Mouse (Mus musculus) myocyte (in vitro differentiated cells): ENCODE measurements around the gene Usp54. TPM values are rescaled to one million over a fixed set of nuclear protein-coding genes. Genes with fewer than 3 reads are reported as not detected.

Experiments
- H3K27me3 ChIP-seq: one replicate; pipeline ENCODE4 v1.6.1; 2011; ENCODE audit not compliant: control insufficient read depth, insufficient read depth, insufficient read length
- H3K36me3 ChIP-seq: one replicate; pipeline ENCODE4 v1.6.1; 2011; ENCODE audit not compliant: control insufficient read depth, insufficient read depth
- H3K4me2 ChIP-seq: one replicate; pipeline ENCODE4 v1.6.1; 2011; ENCODE audit warnings: low read depth, control low read depth
- H3K4me3 ChIP-seq: one replicate; pipeline ENCODE4 v1.5.1; 2011; ENCODE audit warnings: mild to moderate bottlenecking, control low read depth, moderate library complexity
- H3K79me2 ChIP-seq: one replicate; pipeline ENCODE4 v1.6.1; 2011; ENCODE audit not compliant: control insufficient read depth, insufficient read depth
- H3ac ChIP-seq: one replicate; pipeline ENCODE4 v1.6.1; 2011; ENCODE audit not compliant: control insufficient read depth, insufficient read length
- CEBPB ChIP-seq: IDR thresholded peaks from 2 replicates; pipeline ENCODE4 v1.6.1; 2011; ENCODE audit warnings: mild to moderate bottlenecking, moderate library complexity; ENCODE audit not compliant: poor library complexity, insufficient read depth, severe bottlenecking
- E2F4 ChIP-seq: IDR thresholded peaks from one replicate; pipeline ENCODE4 v1.6.1; 2011; ENCODE audit warnings: mild to moderate bottlenecking, control low read depth, moderate library complexity; ENCODE audit not compliant: insufficient read depth
- MAX ChIP-seq: IDR thresholded peaks from one replicate; pipeline ENCODE4 v1.6.1; 2011; ENCODE audit warnings: low read depth, mild to moderate bottlenecking, control low read depth
- MYOD1 ChIP-seq, 3 experiments: IDR thresholded peaks; one replicate each; pipeline ENCODE4 v1.6.1; 2011; ENCODE audit warnings: control low read depth in 2 of 3, low read depth in 2 of 3, mild to moderate bottlenecking in 2 of 3, moderate library complexity in 1 of 3; ENCODE audit not compliant: insufficient read length in 2 of 3, control insufficient read depth in 1 of 3
- MYOG ChIP-seq, 3 experiments: IDR thresholded peaks; one replicate each; pipeline ENCODE4 v1.6.1; 2011; ENCODE audit warnings: control low read depth in 2 of 3, low read depth in 2 of 3, mild to moderate bottlenecking in 2 of 3; ENCODE audit not compliant: insufficient read length in 2 of 3, control insufficient read depth in 1 of 3, insufficient read depth in 1 of 3
- POLR2A ChIP-seq: IDR thresholded peaks from one replicate; pipeline ENCODE4 v1.6.1; 2011; ENCODE audit warnings: low read depth, mild to moderate bottlenecking, control low read depth, moderate library complexity; ENCODE audit not compliant: insufficient read length
- POLR2AphosphoS2 ChIP-seq: IDR thresholded peaks from one replicate; pipeline ENCODE4 v1.6.1; 2011; ENCODE audit warnings: low read depth, control low read depth; ENCODE audit not compliant: insufficient read length
- REST ChIP-seq: IDR thresholded peaks from one replicate; pipeline ENCODE4 v1.6.1; 2011; ENCODE audit warnings: mild to moderate bottlenecking, control low read depth, moderate library complexity; ENCODE audit not compliant: insufficient read depth, insufficient read length
- SRF ChIP-seq: IDR thresholded peaks from one replicate; pipeline ENCODE4 v1.6.1; 2011; ENCODE audit warnings: low read depth; ENCODE audit not compliant: control insufficient read depth, insufficient read length
- TCF12 ChIP-seq: IDR thresholded peaks from one replicate; pipeline ENCODE4 v1.6.1; 2011; ENCODE audit warnings: mild to moderate bottlenecking, control low read depth; ENCODE audit not compliant: poor library complexity, insufficient read depth, severe bottlenecking
- TCF3 ChIP-seq: IDR thresholded peaks from one replicate; pipeline ENCODE4 v1.6.1; 2011; ENCODE audit warnings: low read depth, control low read depth; ENCODE audit not compliant: insufficient read length
- USF1 ChIP-seq: IDR thresholded peaks from one replicate; pipeline ENCODE4 v1.6.1; 2011; ENCODE audit warnings: low read depth, mild to moderate bottlenecking, control low read depth, moderate library complexity
- polyA plus RNA-seq: library from polyadenylated mRNA; unstranded; fragments of >200 nt; fragmentation: generic; extraction: Trizol; gene quantifications from one replicate; pipeline ENCODE4 v1.2.1, GENCODE M21; 2012; ENCODE audit warnings: missing spikeins

Usp54 gene
- polyA plus RNA-seq, 1 experiment = 2.6 TPM

GRCm38 (mm10) chr14:20599542-20599941, 41.3 kb downstream of the Usp54 start:
- no peak overlapping the region for H3ac ChIP-seq
- H3K36me3 ChIP-seq = no peaks in the 10 kb centered on the region
- TF ChIP-seq USF1 (no peak), POLR2AphosphoS2 (no peak), REST (no peak), TCF3 (no peak), MYOD1 (IDR thresholded peaks at IDR 0.05; ENCODE audit: control insufficient read depth in 1 of 3, insufficient read length in 2 of 3, low read depth in 2 of 3) (no peak), MYOG (IDR thresholded peaks at IDR 0.05; ENCODE audit: control insufficient read depth in 1 of 3, insufficient read depth in 1 of 3, insufficient read length in 2 of 3, low read depth in 2 of 3) (no peak), CEBPB (no peak), SRF (no peak), MAX (no peak), POLR2A (no peak), TCF12 (no peak), E2F4 (no peak)
- H3K79me2 ChIP-seq = no peaks in the 10 kb centered on the region
- H3K4me2 ChIP-seq = no peak overlapping the region
- H3K27me3 ChIP-seq = no peaks in the 10 kb centered on the region
- H3K4me3 ChIP-seq = no peak overlapping the region

GRCm38 (mm10) chr14:20595781-20596180, 45.1 kb downstream of the Usp54 start:
- H3K79me2 ChIP-seq = no peaks in the 10 kb centered on the region
- H3K4me2 ChIP-seq = peak overlapping the region; percentile 2
- no peak overlapping the region for H3ac ChIP-seq
- H3K27me3 ChIP-seq = no peaks in the 10 kb centered on the region
- no peaks in the 10 kb centered on the region for H3K36me3 ChIP-seq
- H3K4me3 ChIP-seq = no peak overlapping the region
- TF ChIP-seq MYOG (IDR thresholded peaks at IDR 0.05; ENCODE audit: control insufficient read depth in 1 of 3, insufficient read depth in 1 of 3, insufficient read length in 2 of 3, low read depth in 2 of 3) = no peak
- TF ChIP-seq POLR2A = no peak
- TF ChIP-seq MAX = no peak
- TF ChIP-seq TCF12 = no peak
- no peak for TF ChIP-seq CEBPB
- no peak for TF ChIP-seq E2F4
- TF ChIP-seq MYOD1 (IDR thresholded peaks at IDR 0.05; ENCODE audit: control insufficient read depth in 1 of 3, insufficient read length in 2 of 3, low read depth in 2 of 3) = no peak
- no peak for TF ChIP-seq REST
- no peak for TF ChIP-seq USF1
- no peak for TF ChIP-seq SRF
- no peak for TF ChIP-seq TCF3
- TF ChIP-seq POLR2AphosphoS2 = no peak

- no peaks in the 10 kb centered on the region for H3K79me2 ChIP-seq
- H3K36me3 ChIP-seq = no peaks in the 10 kb centered on the region
- no peak overlapping the region for H3K4me3 ChIP-seq
- no peak overlapping the region for H3K4me2 ChIP-seq
- TF ChIP-seq MAX (no peak), SRF (no peak), TCF3 (no peak), POLR2A (no peak), E2F4 (no peak), CEBPB (no peak), POLR2AphosphoS2 (no peak), USF1 (no peak), MYOG (IDR thresholded peaks at IDR 0.05; ENCODE audit: control insufficient read depth in 1 of 3, insufficient read depth in 1 of 3, insufficient read length in 2 of 3, low read depth in 2 of 3) (no peak), MYOD1 (IDR thresholded peaks at IDR 0.05; ENCODE audit: control insufficient read depth in 1 of 3, insufficient read length in 2 of 3, low read depth in 2 of 3) (no peak), TCF12 (no peak), REST (no peak)
- no peaks in the 10 kb centered on the region for H3K27me3 ChIP-seq
- H3ac ChIP-seq = no peak overlapping the region
These were observed 53.4 kb downstream of the Usp54 start for GRCm38 (mm10) chr14:20587458-20587857.

GRCm38 (mm10) chr14:20578822-20579407, 61.9 kb downstream of the Usp54 start:
- Histone ChIP-seq H3ac (no peak overlapping the region), H3K36me3 (peaks cover 6% of the 10 kb centered on the region), H3K4me2 (no peak overlapping the region), H3K79me2 (no peaks in the 10 kb centered on the region), H3K27me3 (no peaks in the 10 kb centered on the region), H3K4me3 (no peak overlapping the region)
- no peak for TF ChIP-seq SRF
- TF ChIP-seq USF1 = no peak
- TF ChIP-seq TCF3 = no peak
- no peak for TF ChIP-seq POLR2A
- TF ChIP-seq E2F4 = no peak
- no peak for TF ChIP-seq CEBPB
- TF ChIP-seq REST = no peak
- no peak for TF ChIP-seq POLR2AphosphoS2
- no peak for TF ChIP-seq MAX
- no peak for TF ChIP-seq MYOD1 (IDR thresholded peaks at IDR 0.05; ENCODE audit: control insufficient read depth in 1 of 3, insufficient read length in 2 of 3, low read depth in 2 of 3)
- TF ChIP-seq MYOG (IDR thresholded peaks at IDR 0.05; ENCODE audit: control insufficient read depth in 1 of 3, insufficient read depth in 1 of 3, insufficient read length in 2 of 3, low read depth in 2 of 3) = no peak
- no peak for TF ChIP-seq TCF12
